Mouse (Mus musculus) forebrain, embryonic 13.5 days (tissue): ENCODE measurements around the gene Chsy1. TPM values are rescaled to one million over a fixed set of nuclear protein-coding genes. Genes with fewer than 3 reads are reported as not detected.

Source experiments
- ATAC-seq: fragments of 200-750 bp; cut with Nextera tagmentation; 2 replicates; pipeline ENCODE4 v1.8.0; 2017
- H3K27ac ChIP-seq: fragments of 300-500 bp; sonication (generic); 2 replicates; pipeline ENCODE4 v1.5.1; 2015; ENCODE audit warnings: inconsistent platforms, mild to moderate bottlenecking, moderate library complexity
- H3K27me3 ChIP-seq: fragments of 300-500 bp; sonication (generic); 2 replicates; pipeline ENCODE4 v1.6.1; 2015; ENCODE audit warnings: mild to moderate bottlenecking, inconsistent platforms
- H3K36me3 ChIP-seq: fragments of 300-500 bp; sonication (generic); 2 replicates; pipeline ENCODE4 v1.6.1; 2015; ENCODE audit warnings: mild to moderate bottlenecking, inconsistent platforms; ENCODE audit not compliant: poor library complexity, severe bottlenecking
- H3K4me1 ChIP-seq: fragments of 300-500 bp; sonication (generic); 2 replicates; pipeline ENCODE4 v1.6.1; 2015; ENCODE audit warnings: inconsistent platforms
- H3K4me2 ChIP-seq: fragments of 300-500 bp; sonication (generic); 2 replicates; pipeline ENCODE4 v1.6.1; 2015; ENCODE audit warnings: inconsistent platforms, mild to moderate bottlenecking, moderate library complexity
- H3K4me3 ChIP-seq: fragments of 300-500 bp; sonication (generic); 2 replicates; pipeline ENCODE4 v1.5.1; 2015; ENCODE audit warnings: mild to moderate bottlenecking, inconsistent platforms
- H3K9ac ChIP-seq: fragments of 300-500 bp; sonication (generic); 2 replicates; pipeline ENCODE4 v1.6.1; 2015; ENCODE audit warnings: mild to moderate bottlenecking, inconsistent platforms
- H3K9me3 ChIP-seq: fragments of 300-500 bp; sonication (generic); replicated peaks from 2 replicates; pipeline ENCODE4 v1.6.1; 2016; ENCODE audit warnings: inconsistent platforms
- WGBS: fragments of 180-500 bp; shearing (Covaris S2); methylation state at CpG from one replicate; pipeline ENCODE4 v1.1.7; 2015; 5-methylcytosine and 5-hydroxymethylcytosine counted together
- polyA plus RNA-seq: library from polyadenylated mRNA; unstranded; fragments of >200 nt; fragmentation: Nextera tagmentation; extraction: Ambion mirVana; gene quantifications from 2 replicates; pipeline ENCODE4 v1.2.1, GENCODE M21; 2015

The Chsy1 gene
- polyA plus RNA-seq, 1 experiment from 2014 or later = 14.2 TPM

DNA sequence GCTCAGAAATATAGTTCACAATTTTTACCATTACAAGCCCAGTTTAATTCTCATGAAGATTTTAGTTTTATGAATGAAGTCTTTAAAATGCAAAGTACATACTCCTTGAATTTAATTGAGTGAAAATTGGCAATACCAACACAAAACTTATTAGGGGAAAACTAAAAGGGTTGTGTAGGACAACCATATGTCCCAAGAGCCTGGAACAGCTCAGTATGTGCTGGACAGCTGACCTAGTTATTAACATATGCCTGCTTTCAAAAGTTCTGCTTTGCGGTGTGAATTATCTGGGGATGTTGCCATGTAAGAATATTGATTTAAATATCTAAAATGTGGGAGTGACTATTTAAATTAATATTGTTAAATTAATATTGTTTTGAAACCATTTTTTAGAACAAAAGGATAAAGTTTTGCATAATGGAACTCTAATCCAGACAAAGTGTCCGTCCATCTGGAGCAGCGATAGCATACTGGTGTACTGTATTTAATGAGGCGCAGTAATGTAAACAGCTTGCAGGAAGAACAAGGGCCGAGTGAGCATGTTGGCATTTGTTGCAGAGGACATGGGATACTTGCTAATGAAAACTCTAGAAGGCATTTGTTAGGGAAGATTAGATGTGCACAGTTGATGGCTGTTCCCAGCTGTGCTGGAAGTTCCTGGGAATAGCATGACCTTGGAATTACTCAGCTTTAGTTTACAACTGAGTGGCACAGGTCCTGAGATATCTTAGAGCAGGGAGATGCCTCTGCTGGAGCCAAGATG, 55.9 kb downstream of the Chsy1 start:
- 36% methylated on average over 5 of the region's 5 CpGs for WGBS
- Histone ChIP-seq H3K27ac (peak overlapping the region; percentile 71), H3K4me1 (peaks cover 28% of the 10 kb centered on the region), H3K36me3 (no peaks in the 10 kb centered on the region), H3K9me3 (no peaks in the 10 kb centered on the region), H3K27me3 (no peaks in the 10 kb centered on the region), H3K4me3 (no peak overlapping the region), H3K4me2 (no peak overlapping the region), H3K9ac (no peak overlapping the region)
- ATAC-seq = peak; percentile 73

DNA sequence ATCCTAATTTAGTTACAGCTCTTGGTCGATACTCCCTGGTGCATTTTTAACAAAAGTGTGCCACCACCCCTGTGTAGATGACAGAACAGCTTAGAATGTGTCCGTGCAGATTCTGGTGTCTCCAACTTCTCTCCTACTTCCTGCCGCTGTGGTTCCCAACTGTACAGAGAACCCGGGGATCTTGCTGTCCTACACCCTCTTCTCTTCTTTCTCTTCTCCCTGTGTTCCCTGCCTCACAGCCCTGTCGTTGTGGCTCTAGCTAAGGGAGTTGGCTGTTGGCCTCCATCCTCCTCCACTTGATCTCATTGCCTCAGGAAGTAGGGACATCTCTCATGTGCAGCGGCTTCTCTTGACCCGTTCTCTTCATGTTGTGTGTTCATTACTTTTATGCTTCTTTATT, 59.6 kb downstream of the Chsy1 start:
- 94% methylated on average over 7 of the region's 7 CpGs for WGBS
- Histone ChIP-seq H3K4me2 (no peak overlapping the region), H3K36me3 (peaks cover 31% of the 10 kb centered on the region), H3K4me1 (peaks cover 18% of the 10 kb centered on the region), H3K27me3 (no peaks in the 10 kb centered on the region), H3K9ac (no peak overlapping the region), H3K9me3 (no peaks in the 10 kb centered on the region), H3K4me3 (no peak overlapping the region), H3K27ac (no peak overlapping the region)
- no peak for ATAC-seq

DNA sequence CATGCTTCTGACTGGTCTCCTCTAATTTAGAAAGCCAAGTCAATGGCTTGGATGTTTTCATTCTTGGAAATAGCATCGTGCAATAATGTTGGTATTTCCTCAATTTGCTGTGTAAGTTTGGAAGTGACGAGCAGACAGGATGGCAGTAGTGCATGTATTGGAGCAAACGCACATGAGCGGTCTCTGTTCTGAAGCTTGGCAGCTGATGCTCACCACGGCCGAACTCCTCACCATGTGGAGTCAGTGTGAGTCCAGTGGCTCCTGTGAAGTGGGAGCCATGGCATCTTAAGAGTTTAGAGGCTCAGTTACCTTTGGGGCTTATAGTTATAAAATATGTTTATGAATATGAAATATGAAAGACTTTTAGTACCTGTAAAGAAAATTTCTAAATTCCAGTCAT, 60.2 kb downstream of the Chsy1 start:
- H3K9ac ChIP-seq = no peak overlapping the region
- no peak overlapping the region for H3K4me3 ChIP-seq
- peaks cover 12% of the 10 kb centered on the region for H3K4me1 ChIP-seq
- H3K27ac ChIP-seq = no peak overlapping the region
- H3K9me3 ChIP-seq = no peaks in the 10 kb centered on the region
- H3K4me2 ChIP-seq = no peak overlapping the region
- ATAC-seq = no peak
- 92% methylated on average over 6 of the region's 6 CpGs for WGBS
- no peaks in the 10 kb centered on the region for H3K27me3 ChIP-seq
- peaks cover 37% of the 10 kb centered on the region for H3K36me3 ChIP-seq

DNA sequence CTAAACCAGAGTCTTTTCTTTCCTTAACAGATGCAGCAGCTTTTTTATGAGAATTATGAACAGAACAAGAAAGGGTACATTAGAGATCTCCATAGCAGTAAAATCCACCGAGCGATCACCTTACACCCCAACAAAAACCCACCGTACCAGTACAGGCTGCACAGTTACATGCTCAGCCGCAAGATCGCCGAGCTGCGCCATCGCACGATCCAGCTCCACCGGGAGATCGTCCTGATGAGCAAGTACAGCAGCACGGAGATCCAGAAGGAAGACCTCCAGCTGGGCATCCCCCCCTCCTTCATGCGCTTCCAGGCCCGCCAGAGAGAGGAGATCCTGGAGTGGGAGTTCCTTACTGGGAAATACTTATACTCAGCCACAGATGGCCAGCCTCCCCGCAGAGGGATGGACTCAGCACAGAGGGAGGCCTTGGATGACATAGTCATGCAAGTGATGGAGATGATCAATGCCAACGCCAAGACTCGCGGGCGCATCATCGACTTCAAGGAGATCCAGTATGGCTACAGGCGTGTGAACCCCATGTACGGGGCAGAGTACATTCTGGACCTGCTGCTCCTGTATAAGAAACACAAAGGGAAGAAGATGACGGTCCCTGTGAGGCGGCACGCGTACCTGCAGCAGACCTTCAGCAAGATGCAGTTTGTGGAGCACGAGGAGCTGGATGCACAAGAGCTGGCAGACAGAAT, 61.6 kb downstream of the Chsy1 start:
- Histone ChIP-seq H3K36me3 (peaks cover 50% of the 10 kb centered on the region), H3K4me1 (no peaks in the 10 kb centered on the region), H3K9ac (no peak overlapping the region), H3K9me3 (no peaks in the 10 kb centered on the region), H3K27ac (no peak overlapping the region), H3K4me2 (no peak overlapping the region), H3K27me3 (no peaks in the 10 kb centered on the region), H3K4me3 (no peak overlapping the region)
- ATAC-seq = no peak
- WGBS = 93% methylated on average over 27 of the region's 27 CpGs

DNA sequence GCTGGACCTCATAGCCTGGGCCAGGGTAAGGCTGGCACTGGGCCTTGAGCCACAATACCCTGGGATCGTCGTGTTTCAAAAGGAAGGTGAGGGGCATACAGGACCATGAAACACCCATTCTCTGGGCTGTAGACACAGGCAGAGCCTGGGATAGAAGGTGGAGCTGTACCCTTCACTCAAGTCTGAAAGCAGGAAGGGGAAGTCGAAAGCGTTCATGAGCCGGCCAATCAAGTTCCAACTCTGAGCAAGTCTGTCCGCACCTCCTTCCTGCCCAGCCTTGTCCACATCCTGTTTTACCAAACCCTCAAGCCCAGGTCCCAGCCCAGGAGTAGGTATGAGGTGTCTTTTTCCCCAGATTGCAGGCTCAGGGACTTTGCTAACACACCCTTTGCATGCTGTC, 66.4 kb downstream of the Chsy1 start:
- Histone ChIP-seq H3K4me1 (peaks cover 8% of the 10 kb centered on the region; the same call in 1 of the 2 replicates), H3K27me3 (no peaks in the 10 kb centered on the region), H3K9ac (no peak overlapping the region), H3K27ac (no peak overlapping the region), H3K4me3 (no peak overlapping the region), H3K9me3 (no peaks in the 10 kb centered on the region), H3K4me2 (no peak overlapping the region), H3K36me3 (peaks cover 52% of the 10 kb centered on the region)
- WGBS = 96% methylated on average over 6 of the region's 6 CpGs
- no peak for ATAC-seq

DNA sequence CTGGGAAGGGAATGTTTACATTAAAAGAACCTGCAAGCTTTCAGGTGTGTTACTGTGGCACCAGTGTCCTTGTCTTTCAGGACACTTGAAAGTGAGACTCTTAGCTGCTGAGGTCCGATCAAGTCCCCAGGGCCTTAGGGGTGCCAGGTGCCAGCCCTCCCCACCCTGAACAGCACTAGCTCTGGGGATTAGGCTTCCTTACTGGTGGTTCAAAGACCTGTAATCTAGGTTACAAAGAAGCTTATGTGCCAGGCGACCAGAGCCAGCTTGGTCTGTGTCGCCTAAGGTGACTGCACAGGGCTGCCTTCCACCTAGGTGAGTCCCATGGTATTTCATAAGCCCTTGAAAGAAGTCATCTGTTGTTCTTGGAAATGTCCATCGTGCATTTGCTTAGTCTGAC, 66.9 kb downstream of the Chsy1 start:
- no peaks in the 10 kb centered on the region for H3K9me3 ChIP-seq
- H3K36me3 ChIP-seq = peaks cover 47% of the 10 kb centered on the region
- H3K4me1 ChIP-seq = peaks cover 8% of the 10 kb centered on the region; the same call in 1 of the 2 replicates
- no peak overlapping the region for H3K9ac ChIP-seq
- H3K4me2 ChIP-seq = no peak overlapping the region
- H3K4me3 ChIP-seq = no peak overlapping the region
- WGBS = 88% methylated on average over 4 of the region's 4 CpGs
- no peaks in the 10 kb centered on the region for H3K27me3 ChIP-seq
- no peak overlapping the region for H3K27ac ChIP-seq
- no peak for ATAC-seq

DNA sequence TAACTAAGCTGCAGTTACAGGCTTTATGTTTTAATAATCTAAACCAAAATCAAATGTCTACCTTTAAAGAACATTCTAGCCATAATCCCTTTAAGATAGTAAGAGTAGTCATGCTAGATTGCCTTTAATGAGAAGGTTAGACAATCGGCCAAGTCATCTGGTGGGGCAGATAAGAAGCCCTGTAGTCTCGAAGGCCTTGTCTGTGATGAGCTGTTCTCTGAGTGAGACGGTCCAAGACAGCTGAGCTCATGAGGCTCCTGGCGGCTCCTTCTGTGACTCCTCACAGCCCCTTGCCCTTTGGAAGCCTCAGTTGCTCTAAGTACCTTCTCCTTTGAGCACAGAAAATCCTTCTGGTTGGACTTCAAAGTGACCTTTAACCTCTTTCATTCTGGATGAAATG, 67.6 kb downstream of the Chsy1 start:
- no peak for ATAC-seq
- Histone ChIP-seq H3K36me3 (peaks cover 40% of the 10 kb centered on the region), H3K9ac (no peak overlapping the region), H3K27me3 (no peaks in the 10 kb centered on the region), H3K4me1 (peaks cover 8% of the 10 kb centered on the region; the same call in 1 of the 2 replicates), H3K4me2 (no peak overlapping the region), H3K9me3 (no peaks in the 10 kb centered on the region), H3K27ac (no peak overlapping the region), H3K4me3 (no peak overlapping the region)
- WGBS = 86% methylated on average over 4 of the region's 4 CpGs

DNA sequence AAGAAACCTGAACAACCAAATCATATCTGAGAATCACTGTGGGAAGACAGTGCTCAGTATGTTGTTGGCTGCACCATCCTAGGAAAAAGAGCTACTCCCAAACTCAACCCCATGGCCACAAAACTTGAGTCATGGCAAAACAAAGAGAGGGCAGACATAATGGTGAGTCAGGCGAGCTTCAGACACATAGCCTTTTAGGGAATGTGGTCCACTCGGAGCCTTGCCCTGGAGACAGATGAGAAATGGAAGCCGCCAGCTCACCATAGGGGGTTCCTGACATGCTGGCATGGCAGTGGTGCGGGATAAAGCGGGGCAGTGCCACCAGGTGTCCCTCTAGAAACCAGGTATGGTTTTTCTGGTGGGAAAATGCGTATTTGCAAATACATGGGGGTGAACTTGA, 68.8 kb downstream of the Chsy1 start:
- H3K4me2 ChIP-seq = no peak overlapping the region
- no peaks in the 10 kb centered on the region for H3K9me3 ChIP-seq
- 90% methylated on average over 6 of the region's 6 CpGs for WGBS
- no peak for ATAC-seq
- H3K4me3 ChIP-seq = no peak overlapping the region
- H3K9ac ChIP-seq = no peak overlapping the region
- no peaks in the 10 kb centered on the region for H3K27me3 ChIP-seq
- H3K27ac ChIP-seq = no peak overlapping the region
- peaks cover 8% of the 10 kb centered on the region; the same call in 1 of the 2 replicates for H3K4me1 ChIP-seq
- peaks cover 28% of the 10 kb centered on the region for H3K36me3 ChIP-seq

DNA sequence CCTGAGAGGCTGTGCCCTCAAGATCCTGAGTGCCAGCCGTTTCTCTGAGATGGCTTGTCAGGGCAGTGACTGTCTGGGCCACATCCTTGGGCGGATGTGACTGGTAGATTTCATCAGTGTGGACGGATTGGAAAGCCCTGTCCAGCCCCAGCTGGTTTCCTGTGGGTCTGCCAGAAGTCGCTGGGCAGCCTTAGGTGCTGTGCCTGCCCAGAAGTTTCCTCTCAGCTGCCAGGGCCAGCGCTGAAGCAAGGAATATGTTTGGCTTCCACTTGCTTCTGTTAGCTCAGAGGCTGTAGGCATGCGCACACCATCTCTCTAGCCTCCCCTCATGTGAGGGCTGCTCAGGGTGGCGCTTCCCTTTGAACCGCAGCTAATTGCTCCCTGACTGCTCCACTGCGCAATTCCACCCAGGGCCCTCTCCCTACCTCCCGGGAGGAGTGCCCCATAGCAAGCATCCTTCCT, 69.8 kb downstream of the Chsy1 start:
- Histone ChIP-seq H3K27me3 (no peaks in the 10 kb centered on the region), H3K4me1 (peaks cover 8% of the 10 kb centered on the region; the same call in 1 of the 2 replicates), H3K9me3 (no peaks in the 10 kb centered on the region), H3K9ac (no peak overlapping the region), H3K4me2 (no peak overlapping the region), H3K36me3 (peaks cover 20% of the 10 kb centered on the region), H3K4me3 (no peak overlapping the region), H3K27ac (no peak overlapping the region)
- 68% methylated on average over 10 of the region's 10 CpGs for WGBS
- ATAC-seq = peak; percentile 52; the same call in 1 of the 2 replicates

DNA sequence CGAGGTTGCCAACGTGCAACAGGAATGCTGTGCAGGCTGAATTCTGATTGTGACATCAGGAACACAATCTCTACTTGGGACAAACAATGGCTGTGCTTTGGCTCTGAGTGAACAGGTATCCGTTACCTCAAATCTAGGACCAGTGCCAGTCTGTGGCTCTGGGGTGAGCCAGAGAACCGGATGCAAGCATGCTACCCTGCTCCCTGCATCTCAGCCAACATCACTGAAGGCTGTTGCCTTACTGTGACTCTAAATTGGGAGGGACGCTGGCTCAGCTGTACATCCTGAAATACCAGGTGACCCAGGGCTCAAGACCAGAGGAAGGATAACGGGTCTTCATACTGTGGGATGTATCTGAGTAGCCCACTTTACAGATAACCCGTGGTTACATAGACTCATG, 70.4 kb downstream of the Chsy1 start:
- Histone ChIP-seq H3K9me3 (no peaks in the 10 kb centered on the region), H3K36me3 (peaks cover 14% of the 10 kb centered on the region), H3K9ac (no peak overlapping the region), H3K4me3 (no peak overlapping the region), H3K4me1 (peaks cover 8% of the 10 kb centered on the region; the same call in 1 of the 2 replicates), H3K27me3 (no peaks in the 10 kb centered on the region), H3K4me2 (no peak overlapping the region), H3K27ac (no peak overlapping the region)
- 89% methylated on average over 7 of the region's 7 CpGs for WGBS
- no peak for ATAC-seq

DNA sequence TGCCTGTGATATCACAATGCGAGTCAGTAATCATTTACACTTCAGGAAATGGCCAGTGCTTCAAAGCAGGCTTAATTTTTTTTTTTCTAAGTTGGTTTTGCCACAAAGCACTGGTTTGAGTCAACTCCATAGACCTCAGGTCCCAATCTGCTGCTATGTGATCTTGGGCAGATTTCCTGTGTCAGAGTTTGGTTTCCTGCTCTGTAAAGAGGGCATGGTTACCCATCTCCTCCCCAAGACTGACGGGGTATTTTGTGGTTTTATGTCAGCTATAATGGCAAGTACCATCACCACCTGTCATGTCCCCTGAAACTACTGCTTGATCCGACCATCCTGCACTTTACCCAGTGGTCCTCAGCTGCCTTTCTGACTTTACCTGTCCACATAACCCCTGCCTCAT, 70.9 kb downstream of the Chsy1 start:
- no peaks in the 10 kb centered on the region for H3K27me3 ChIP-seq
- peaks cover 11% of the 10 kb centered on the region for H3K36me3 ChIP-seq
- H3K4me2 ChIP-seq = no peak overlapping the region
- H3K4me3 ChIP-seq = no peak overlapping the region
- no peak for ATAC-seq
- H3K4me1 ChIP-seq = peaks cover 8% of the 10 kb centered on the region; the same call in 1 of the 2 replicates
- WGBS = 89% methylated on average over 3 of the region's 3 CpGs
- no peak overlapping the region for H3K27ac ChIP-seq
- H3K9me3 ChIP-seq = no peaks in the 10 kb centered on the region
- no peak overlapping the region for H3K9ac ChIP-seq

DNA sequence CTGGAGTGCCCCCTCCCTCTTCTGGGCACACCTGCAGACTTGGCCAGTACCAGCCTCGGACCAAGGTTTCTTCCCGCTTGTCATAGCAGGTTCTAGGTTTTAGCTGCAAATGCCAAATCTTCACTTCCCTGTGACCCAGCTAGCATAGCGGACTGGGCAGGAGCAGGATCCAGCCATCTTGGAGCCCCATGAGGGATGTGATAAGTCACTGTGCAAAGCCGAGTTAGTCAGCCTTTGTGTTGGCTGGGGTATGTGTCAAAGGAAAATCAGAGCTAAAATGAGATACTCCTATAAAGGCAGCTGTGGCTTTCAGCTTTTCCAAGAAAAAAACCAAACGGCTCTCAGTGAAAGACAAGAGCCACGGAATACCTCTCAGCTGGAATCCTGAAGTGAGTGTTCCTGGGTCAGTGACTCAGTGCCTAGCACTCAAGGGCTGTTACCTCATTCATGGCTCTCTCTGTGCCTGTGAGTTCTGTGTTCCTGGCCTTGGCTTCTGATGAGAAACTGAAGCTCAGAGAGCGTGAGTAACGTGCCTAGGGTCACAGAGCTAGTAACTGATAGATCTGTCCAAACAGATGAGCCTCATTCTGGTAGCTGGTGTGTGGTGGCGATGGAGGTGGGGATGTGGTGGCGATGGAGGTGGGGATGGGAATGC, 71.5 kb downstream of the Chsy1 start:
- Histone ChIP-seq H3K4me1 (peaks cover 8% of the 10 kb centered on the region; the same call in 1 of the 2 replicates), H3K9me3 (no peaks in the 10 kb centered on the region), H3K36me3 (peaks cover 5% of the 10 kb centered on the region), H3K4me3 (no peak overlapping the region), H3K27ac (no peak overlapping the region), H3K9ac (no peak overlapping the region), H3K27me3 (no peaks in the 10 kb centered on the region), H3K4me2 (no peak overlapping the region)
- ATAC-seq = no peak
- 87% methylated on average over 10 of the region's 10 CpGs for WGBS
